Mouse (Mus musculus) CH12.LX (cell line): Measurements from ENCODE around the gene Taf11. TPM values are rescaled to one million over a fixed set of nuclear protein-coding genes. Genes with fewer than 3 reads are reported as not detected.

Source experiments
- DNase-seq: peaks from one replicate; pipeline ENCODE4 v3.0.0-alpha.2; 2013; ENCODE audit errors: extremely low read depth
- H3K27ac ChIP-seq: 2 replicates; pipeline ENCODE4 v1.5.1; 2012; ENCODE audit warnings: low read depth, mild to moderate bottlenecking, control low read depth, moderate library complexity; ENCODE audit not compliant: insufficient read depth
- H3K27me3 ChIP-seq: replicated peaks from 2 replicates; pipeline ENCODE3; 2012; ENCODE audit warnings: inconsistent platforms
- H3K36me3 ChIP-seq, 2 experiments: replicated peaks in 1 of 2; 2 replicates each; pipeline versions ENCODE3 to v1.6.1; 2012; ENCODE audit warnings: inconsistent platforms in 1 of 2, low read length in 1 of 2, mild to moderate bottlenecking in 1 of 2, mixed read lengths in 1 of 2, moderate library complexity in 1 of 2; ENCODE audit not compliant: control insufficient read depth in 1 of 2, insufficient read depth in 1 of 2
- H3K4me1 ChIP-seq, 2 experiments: 2 replicates each; pipeline ENCODE4 v1.6.1; 2012; ENCODE audit warnings: inconsistent platforms in 1 of 2, moderate library complexity in 1 of 2; ENCODE audit not compliant: insufficient read depth in 2 of 2, control insufficient read depth in 1 of 2
- H3K4me2 ChIP-seq: 2 replicates; pipeline ENCODE4 v1.6.1; 2012; ENCODE audit warnings: low read depth, mild to moderate bottlenecking, control low read depth; ENCODE audit not compliant: poor library complexity, insufficient read depth, severe bottlenecking
- H3K4me3 ChIP-seq, 3 experiments: fragments of 150-350 bp in 1 of 3; sonication (generic) in 1 of 3; replicated peaks in 1 of 3; 2 replicates each; pipeline versions ENCODE3 to v1.5.1; 2011 to 2012; ENCODE audit warnings: low read depth in 2 of 3, low read length in 2 of 3, mild to moderate bottlenecking in 2 of 3, moderate library complexity in 2 of 3, control low read depth in 1 of 3, improper control_type of control experiment in 1 of 3, inconsistent platforms in 1 of 3, mixed read lengths in 1 of 3; ENCODE audit not compliant: poor library complexity in 1 of 3
- H3K79me2 ChIP-seq: replicated peaks from 2 replicates; pipeline ENCODE4 v1.6.1; 2012; ENCODE audit warnings: mild to moderate bottlenecking, moderate library complexity; ENCODE audit not compliant: control insufficient read depth, poor library complexity, insufficient read depth, severe bottlenecking; ENCODE audit errors: extremely low read depth
- H3K9ac ChIP-seq: 2 replicates; pipeline ENCODE4 v1.6.1; 2012; ENCODE audit warnings: low read depth, mild to moderate bottlenecking, control low read depth, moderate library complexity; ENCODE audit not compliant: insufficient read depth
- H3K9me3 ChIP-seq: replicated peaks from 2 replicates; pipeline ENCODE3; 2012; ENCODE audit warnings: low read length, inconsistent platforms, mixed read lengths
- CHD1 ChIP-seq: IDR thresholded peaks from 2 replicates; pipeline ENCODE4 v1.6.1; 2012; ENCODE audit warnings: low read depth, low read length, improper control_type of control experiment, inconsistent platforms
- ELF1 ChIP-seq: IDR thresholded peaks from 2 replicates; pipeline ENCODE4 v1.6.1; 2014; ENCODE audit warnings: low read depth, mild to moderate bottlenecking, inconsistent platforms, low read length, improper control_type of control experiment
- EP300 ChIP-seq: IDR thresholded peaks from 2 replicates; pipeline ENCODE4 v1.6.1; 2011; ENCODE audit warnings: low read length, improper control_type of control experiment
- ETS1 ChIP-seq: conservative IDR thresholded peaks from 2 replicates; pipeline ENCODE4 v1.6.1; 2012; ENCODE audit warnings: low read depth, mild to moderate bottlenecking, inconsistent platforms, low read length, improper control_type of control experiment, moderate library complexity
- KAT2A ChIP-seq: IDR thresholded peaks from 2 replicates; pipeline ENCODE4 v1.6.1; 2012; ENCODE audit warnings: low read length, improper control_type of control experiment, inconsistent platforms; ENCODE audit not compliant: insufficient replicate concordance
- MAFK ChIP-seq: IDR thresholded peaks from 2 replicates; pipeline ENCODE4 v1.6.1; 2011; ENCODE audit warnings: low read length, improper control_type of control experiment; ENCODE audit not compliant: insufficient replicate concordance
- MAX ChIP-seq: IDR thresholded peaks from 2 replicates; pipeline ENCODE4 v1.6.1; 2011; ENCODE audit warnings: low read length, improper control_type of control experiment
- MEF2A ChIP-seq: IDR thresholded peaks from 2 replicates; pipeline ENCODE4 v1.6.1; 2014; ENCODE audit warnings: low read depth, mild to moderate bottlenecking, inconsistent platforms, low read length, improper control_type of control experiment, borderline replicate concordance
- MXI1 ChIP-seq: IDR thresholded peaks from 2 replicates; pipeline ENCODE4 v1.6.1; 2011; ENCODE audit warnings: mild to moderate bottlenecking, low read depth, low read length, improper control_type of control experiment
- NELFE ChIP-seq: IDR thresholded peaks from 2 replicates; pipeline ENCODE4 v1.6.1; 2011; ENCODE audit warnings: low read depth, low read length, improper control_type of control experiment
- POLR2AphosphoS2 ChIP-seq: IDR thresholded peaks from 2 replicates; pipeline ENCODE4 v1.6.1; 2011; ENCODE audit warnings: low read depth, low read length, improper control_type of control experiment
- RCOR1 ChIP-seq: conservative IDR thresholded peaks from 2 replicates; pipeline ENCODE4 v1.6.1; 2012; ENCODE audit warnings: low read depth, mild to moderate bottlenecking, inconsistent platforms, low read length, improper control_type of control experiment
- USF1 ChIP-seq: IDR thresholded peaks from 2 replicates; pipeline ENCODE4 v1.6.1; 2014; ENCODE audit warnings: low read depth, mild to moderate bottlenecking, inconsistent platforms, low read length, improper control_type of control experiment
- USF2 ChIP-seq: conservative IDR thresholded peaks from 2 replicates; pipeline ENCODE4 v1.6.1; 2011; ENCODE audit warnings: low read depth, low read length, improper control_type of control experiment
- ZKSCAN1 ChIP-seq: IDR thresholded peaks from 2 replicates; pipeline ENCODE4 v1.6.1; 2012; ENCODE audit warnings: low read depth, inconsistent platforms, low read length, improper control_type of control experiment, borderline replicate concordance
- ZMIZ1 ChIP-seq: IDR thresholded peaks from 2 replicates; pipeline ENCODE4 v1.6.1; 2012; ENCODE audit warnings: low read depth, mild to moderate bottlenecking, inconsistent platforms, low read length, improper control_type of control experiment
- ZNF384 ChIP-seq: IDR thresholded peaks from 2 replicates; pipeline ENCODE4 v1.6.1; 2012; ENCODE audit warnings: low read depth, low read length, improper control_type of control experiment, inconsistent platforms
- dilution Hi-C: fragments of 300-500 bp; cut with MboI; formaldehyde crosslinking; loops from 2 replicates; pipeline ENCODE4 v1.14.3; 2020; ENCODE audit warnings: low sequenced_read_pairs; ENCODE audit not compliant: extremely low pct_unique_long_range_greater_than_20kb, extremely low pct_ligation_motif_present
- in situ Hi-C: fragments of 300-500 bp; cut with MboI; formaldehyde crosslinking; loops from 3 replicates; pipeline ENCODE4 v1.14.3; 2019; ENCODE audit warnings: low sequenced_read_pairs, low pct_ligation_motif_present, low pct_unique_long_range_greater_than_20kb, mixed read lengths
- polyA plus RNA-seq: library from polyadenylated mRNA; unstranded; fragments of >175 nt; gene quantifications from 2 replicates; pipeline ENCODE4 v1.2.1, GENCODE M21; 2012; ENCODE audit warnings: low read depth; ENCODE audit not compliant: insufficient read length
- total RNA-seq, 2 experiments: library from RNA; depleted of rRNA; stranded (reverse); fragments of 300-350 nt in 1 of 2; fragments of >200 nt in 1 of 2; gene quantifications; 2 replicates each; pipeline ENCODE4 v1.2.3; 2012 to 2014

Gene Taf11
- total and polyA plus RNA-seq, 3 experiments, result 36.9 to 70.9 (median 41.1) TPM

GRCm38 (mm10) chr17:27937054-27937615 is 27.5 kb upstream of the Taf11 start:
- dilution Hi-C loops, result no loop called here
- no peaks in the 10 kb centered on the region for H3K79me2 ChIP-seq
- in situ Hi-C loops, result no loop called here
- peaks cover 0 to 7% of the 10 kb centered on the region in 2 experiments for H3K36me3 ChIP-seq
- no peak overlapping the region for H3K27ac ChIP-seq
- no peak for DNase-seq
- no peaks in the 10 kb centered on the region for H3K27me3 ChIP-seq
- no peak overlapping the region for H3K9ac ChIP-seq
- TF ChIP-seq MAFK (no peak), RCOR1 (no peak), EP300 (no peak), USF2 (no peak), KAT2A (no peak), ELF1 (no peak), NELFE (no peak), ZMIZ1 (no peak), MXI1 (no peak)
- H3K4me2 ChIP-seq, result no peak overlapping the region
- no peaks in the 10 kb centered on the region for H3K9me3 ChIP-seq
- H3K4me3 ChIP-seq, result no peak overlapping the region
- no peaks in the 10 kb centered on the region; a peak in 1 of 4 replicates for H3K4me1 ChIP-seq

- H3K27ac ChIP-seq, result no peak overlapping the region
- dilution Hi-C loops, result no loop called here
- no peak overlapping the region for H3K9ac ChIP-seq
These were observed 25.4 kb upstream of the Taf11 start for GRCm38 (mm10) chr17:27935091-27935490.

More at GRCm38 (mm10) chr17:27935091-27935490, 25.4 kb upstream of the Taf11 start:
- no peak for DNase-seq
- in situ Hi-C loops, result no loop called here
- peaks cover 0 to 7% of the 10 kb centered on the region in 2 experiments for H3K36me3 ChIP-seq
- no peaks in the 10 kb centered on the region; a peak in 1 of 4 replicates for H3K4me1 ChIP-seq
- no peak for TF ChIP-seq MAFK
- TF ChIP-seq ZNF384, result no peak
- no peak for TF ChIP-seq MAX
- TF ChIP-seq ETS1, result no peak
- TF ChIP-seq MEF2A, result no peak
- TF ChIP-seq EP300, result no peak
- TF ChIP-seq ZKSCAN1, result no peak
- no peak for TF ChIP-seq CHD1
- TF ChIP-seq USF1, result no peak
- TF ChIP-seq POLR2AphosphoS2, result no peak
- H3K27me3 ChIP-seq, result no peaks in the 10 kb centered on the region
- H3K4me3 ChIP-seq, result no peak overlapping the region
- H3K79me2 ChIP-seq, result no peaks in the 10 kb centered on the region
- H3K4me2 ChIP-seq, result no peak overlapping the region
- no peaks in the 10 kb centered on the region for H3K9me3 ChIP-seq
